Mouse (Mus musculus) spleen, postnatal 14 days (tissue): ENCODE results near the gene Fam131c.
A peak's percentile ranks its signal among the peaks of the same experiment; 100 is the strongest.

Experiments used
- DNase-seq, 2 experiments: peaks; one replicate each; pipeline ENCODE4 v3.0.0; 2021 to 2022; ENCODE audit warnings: low spot score in 2 of 2

The Fam131c gene

DNA sequence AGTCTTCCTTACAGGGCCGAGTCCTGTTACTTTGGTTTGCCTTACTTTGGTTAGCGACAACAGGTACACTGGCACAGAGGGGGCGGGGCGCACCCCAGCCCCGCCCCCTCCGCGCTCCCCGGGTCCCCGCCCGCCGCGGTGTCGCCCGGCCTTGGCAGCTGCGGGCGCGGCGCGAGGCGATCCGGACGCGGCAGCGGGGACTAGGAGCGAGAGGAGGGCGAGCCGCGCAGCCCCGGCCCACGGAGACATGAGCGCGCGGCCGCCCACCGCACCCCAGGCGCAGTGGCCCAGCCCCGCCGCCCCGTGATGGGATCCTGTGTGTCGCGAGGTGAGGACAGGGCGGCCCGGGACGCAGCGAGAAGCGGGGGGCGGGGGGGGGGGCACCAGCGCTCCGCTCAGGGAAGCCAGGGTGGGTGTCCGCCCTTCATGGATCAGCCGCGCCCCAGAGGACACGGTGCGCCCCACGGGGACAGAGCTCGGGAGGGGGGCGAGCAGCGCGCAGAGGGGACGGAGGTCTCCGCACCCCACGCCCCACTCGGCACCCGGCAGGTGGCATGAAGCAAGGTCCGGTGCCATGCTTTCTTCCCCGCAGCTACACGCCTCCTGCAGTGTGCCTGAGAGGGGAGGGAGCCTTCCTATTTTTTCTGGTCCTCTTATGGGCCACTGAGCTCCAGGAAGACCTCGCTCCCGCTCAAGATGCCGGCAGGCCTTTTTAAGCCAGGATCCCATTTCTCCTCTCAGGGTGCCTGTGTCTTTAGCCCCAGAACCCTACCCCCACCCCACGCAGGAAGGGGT lies at the start of gene Fam131c:
Gene Fam131c, plus strand, starts transcription at position 224 of the 795 bp plus-strand sequence.
- no peak for DNase-seq

GRCm38 (mm10) chr4:141322526-141322925 lies 45.5 kb upstream of the Fam131c start:
- no peak for DNase-seq

GRCm38 (mm10) chr4:141324771-141325191 lies 43.2 kb upstream of the Fam131c start:
- no peak for DNase-seq

DNA sequence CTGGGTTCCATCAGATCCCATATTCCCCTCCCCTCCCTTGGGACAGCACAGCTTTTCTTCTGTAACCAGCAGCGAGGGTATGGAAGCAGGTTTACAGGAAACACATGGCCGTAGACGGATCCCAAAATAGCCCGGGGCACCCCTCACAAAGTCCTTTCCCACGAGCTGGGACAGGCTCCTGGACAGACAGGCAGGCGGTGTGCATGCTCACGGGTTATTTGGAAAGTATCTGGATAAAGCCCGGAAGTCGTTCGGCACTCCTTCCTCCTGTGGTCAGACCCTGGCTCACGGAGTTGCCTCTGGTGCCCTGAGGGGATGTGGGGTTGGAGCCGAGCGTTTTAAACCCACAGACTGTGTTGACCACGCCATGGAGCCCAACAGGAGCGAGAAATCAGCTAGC lies 42.4 kb upstream of the Fam131c start:
- no peak for DNase-seq

- DNase-seq, result no peak
These were observed 40.9 kb upstream of the Fam131c start for GRCm38 (mm10) chr4:141327075-141327474.

GRCm38 (mm10) chr4:141328742-141329141 lies 39.3 kb upstream of the Fam131c start:
- DNase-seq, result no peak

DNA sequence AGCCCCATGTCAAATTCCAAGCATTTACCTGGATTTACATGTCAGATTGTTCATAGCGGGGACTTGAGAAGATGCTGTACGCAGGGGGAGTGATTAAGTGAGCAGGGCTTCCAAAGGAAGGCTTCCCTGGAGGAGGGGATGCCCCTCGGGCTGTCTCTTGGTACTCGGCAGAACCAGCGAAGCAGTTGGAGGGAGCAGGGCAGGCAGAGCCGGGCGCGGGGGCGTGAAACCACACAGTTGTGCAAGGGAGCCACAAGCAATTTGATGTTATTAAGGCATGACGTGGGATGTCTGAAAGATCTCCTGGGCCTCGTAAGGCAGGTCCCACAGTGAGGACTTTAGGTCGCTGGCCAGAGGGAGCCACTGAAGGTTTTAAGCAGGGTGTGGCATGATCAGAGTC lies 38.1 kb upstream of the Fam131c start:
- no peak for DNase-seq

DNA sequence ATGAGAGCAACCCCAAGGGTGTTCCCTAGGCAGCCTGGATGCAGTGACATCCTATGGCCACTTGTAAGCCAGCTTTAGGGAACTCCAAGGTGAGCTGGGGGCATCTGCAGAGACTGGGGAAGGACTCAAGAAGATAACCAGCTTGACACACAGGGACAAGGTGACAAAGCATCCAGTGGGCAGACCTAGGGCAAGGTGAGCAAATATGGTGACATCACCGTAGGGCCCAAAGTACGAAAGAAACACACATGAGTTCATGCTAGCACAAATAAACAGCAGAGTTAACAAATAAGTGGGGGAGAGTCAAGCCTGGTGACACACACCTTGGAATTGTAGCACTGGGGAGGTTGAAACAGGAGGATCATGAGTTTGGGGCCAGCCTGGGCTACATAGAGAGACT lies 36.6 kb upstream of the Fam131c start:
- DNase-seq, result no peak

GRCm38 (mm10) chr4:141332258-141332657 lies 35.8 kb upstream of the Fam131c start:
- no peak for DNase-seq

GRCm38 (mm10) chr4:141334695-141335094 lies 33.3 kb upstream of the Fam131c start:
- DNase-seq, result no peak

GRCm38 (mm10) chr4:141335263-141335796 lies 32.7 kb upstream of the Fam131c start:
- DNase-seq, result no peak

- no peak for DNase-seq
These were observed 31.8 kb upstream of the Fam131c start for GRCm38 (mm10) chr4:141336196-141336595.

DNA sequence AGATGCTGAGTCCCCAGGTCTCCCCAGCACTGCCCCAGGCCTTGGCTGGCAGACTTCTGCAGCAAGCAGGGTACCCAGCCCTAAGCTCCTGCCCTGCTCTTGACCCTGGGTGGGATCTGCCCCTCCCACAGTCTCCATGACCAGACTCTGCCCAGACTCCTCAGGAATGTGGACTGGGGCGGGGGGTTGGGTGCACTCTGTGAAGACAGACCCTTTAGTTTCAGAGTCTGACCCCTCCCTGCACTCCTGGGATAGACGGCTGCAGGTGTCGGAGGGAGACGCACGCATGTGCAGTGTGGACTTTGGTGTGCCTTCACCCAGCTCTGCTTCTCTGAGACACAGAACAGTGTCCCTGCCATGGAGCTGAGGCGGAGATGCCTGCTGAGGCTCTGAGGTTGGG lies 30.0 kb upstream of the Fam131c start:
- DNase-seq, result no peak

GRCm38 (mm10) chr4:141338853-141339252 lies 29.2 kb upstream of the Fam131c start:
- no peak for DNase-seq

DNA sequence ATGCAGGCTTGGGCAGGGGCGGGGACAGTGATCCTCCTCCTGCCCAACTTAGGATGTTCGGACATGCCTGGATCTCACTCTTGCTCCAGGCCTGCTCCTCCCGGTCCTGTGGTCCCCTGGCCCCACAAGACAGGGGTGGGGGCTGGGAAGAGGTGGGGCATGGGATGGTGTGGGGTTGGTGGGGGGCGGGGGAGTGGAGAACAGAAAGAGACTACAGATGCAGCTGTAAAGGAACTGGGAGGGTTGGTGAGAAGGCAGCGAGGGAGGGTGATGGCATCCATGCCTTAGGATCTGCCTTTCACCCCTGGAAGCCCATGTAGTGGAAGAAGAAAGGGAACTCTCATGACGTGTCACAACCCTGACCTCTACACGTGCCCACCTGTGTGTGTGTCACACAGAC lies 26.5 kb upstream of the Fam131c start:
- DNase-seq, result no peak

DNA sequence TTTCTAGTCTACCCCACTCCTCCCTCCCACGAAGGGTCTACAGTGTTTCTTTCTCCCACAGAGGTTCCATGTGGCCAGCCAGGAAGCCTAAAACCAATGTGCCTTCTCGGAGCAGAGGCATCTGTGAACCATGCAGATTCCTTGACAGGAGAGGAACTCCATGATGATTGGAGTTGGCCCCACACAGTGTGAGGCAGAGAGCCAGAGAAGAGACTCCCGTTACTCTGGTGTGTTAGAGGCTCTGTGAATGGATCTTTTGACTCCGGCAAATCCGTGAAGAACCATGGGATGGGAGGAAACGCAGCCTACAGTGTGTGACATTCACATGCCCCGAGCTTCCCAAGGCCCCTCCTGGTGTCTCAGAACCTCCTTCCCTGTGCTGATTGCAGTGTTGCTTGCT lies 24.5 kb upstream of the Fam131c start:
- no peak for DNase-seq

GRCm38 (mm10) chr4:141345219-141345618 lies 22.8 kb upstream of the Fam131c start:
- no peak for DNase-seq

GRCm38 (mm10) chr4:141347365-141347797 lies 20.6 kb upstream of the Fam131c start:
- DNase-seq, result no peak

DNA sequence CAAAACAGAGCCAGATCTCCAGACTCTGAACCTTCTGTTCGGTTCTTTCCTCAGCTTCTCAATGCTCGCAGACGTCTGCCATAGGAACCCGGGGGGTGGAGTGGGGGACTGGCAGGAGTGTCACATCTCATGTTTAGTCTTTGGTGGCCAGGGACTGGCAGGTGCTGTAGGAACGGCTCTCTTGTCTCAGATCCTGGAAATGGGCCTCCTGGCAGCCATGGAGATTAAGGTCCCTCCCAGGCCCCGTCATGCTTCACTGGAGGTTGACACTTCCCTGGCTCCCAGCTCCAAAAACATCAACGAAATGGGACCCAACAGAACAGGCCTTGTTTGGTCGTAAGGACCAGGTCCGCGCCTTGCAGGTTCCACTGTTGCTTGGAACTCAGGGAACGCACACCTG lies 19.4 kb upstream of the Fam131c start:
- DNase-seq, result no peak

DNA sequence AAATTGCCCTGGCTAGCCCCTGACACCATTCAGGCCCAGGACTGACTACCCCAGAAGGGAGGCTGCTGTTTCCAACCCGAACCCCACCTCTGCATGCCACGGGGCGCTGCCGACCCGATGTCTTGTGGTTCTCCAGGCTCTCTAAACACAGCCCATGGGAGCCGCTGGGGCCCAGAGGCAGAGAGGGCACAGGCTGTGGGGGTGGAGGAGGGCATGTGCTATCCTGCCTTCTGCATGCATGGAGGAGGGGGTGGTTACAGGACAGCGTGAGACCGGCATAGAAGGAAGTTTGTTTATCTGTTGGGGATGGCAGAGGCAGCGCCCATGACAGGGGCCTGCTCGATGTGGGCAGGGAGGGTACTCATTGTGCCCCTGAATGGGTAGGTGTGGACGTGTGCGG lies 18.0 kb upstream of the Fam131c start:
- no peak for DNase-seq

DNA sequence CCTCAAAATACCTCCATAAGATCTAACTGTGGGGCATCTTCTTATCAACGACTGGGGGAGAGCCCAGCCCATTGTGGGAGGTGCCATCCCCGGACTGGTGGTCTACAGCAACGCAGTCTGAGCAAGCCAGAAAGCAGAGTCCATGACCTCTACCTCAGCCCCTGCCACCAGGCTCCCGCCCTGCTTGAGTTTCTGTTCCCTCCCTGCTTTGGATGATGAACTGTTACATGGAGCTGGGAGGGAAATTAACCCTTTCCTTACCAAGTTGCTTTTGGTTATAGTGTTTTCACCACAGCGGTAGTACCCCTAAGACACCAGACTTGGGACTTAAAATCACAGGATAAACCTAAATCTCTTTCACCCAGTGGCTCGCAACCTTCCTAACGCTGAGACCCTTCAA lies 16.0 kb upstream of the Fam131c start:
- no peak for DNase-seq

DNA sequence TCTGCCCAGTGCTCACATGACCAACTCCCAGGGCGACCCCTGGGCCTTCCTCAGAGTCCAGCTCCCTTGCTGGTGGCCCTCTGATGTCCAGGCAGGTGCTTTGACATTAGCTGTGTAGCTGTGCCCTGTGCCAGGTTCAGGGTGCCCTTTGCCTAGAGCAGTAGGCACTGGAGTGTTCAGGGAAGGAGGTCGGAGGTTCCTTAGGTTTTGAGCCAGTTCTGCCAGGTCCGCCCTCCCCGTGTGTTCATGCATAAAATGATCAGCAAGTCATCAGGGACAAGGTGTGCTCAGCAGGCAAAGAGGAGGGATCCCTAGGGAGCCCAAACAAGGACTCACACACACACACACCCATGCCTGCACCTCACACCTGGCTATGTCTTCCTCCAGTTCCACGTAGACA lies 15.0 kb upstream of the Fam131c start:
- no peak for DNase-seq

GRCm38 (mm10) chr4:141353868-141354267 lies 14.2 kb upstream of the Fam131c start:
- DNase-seq, result peak; percentile 31 to 33

DNA sequence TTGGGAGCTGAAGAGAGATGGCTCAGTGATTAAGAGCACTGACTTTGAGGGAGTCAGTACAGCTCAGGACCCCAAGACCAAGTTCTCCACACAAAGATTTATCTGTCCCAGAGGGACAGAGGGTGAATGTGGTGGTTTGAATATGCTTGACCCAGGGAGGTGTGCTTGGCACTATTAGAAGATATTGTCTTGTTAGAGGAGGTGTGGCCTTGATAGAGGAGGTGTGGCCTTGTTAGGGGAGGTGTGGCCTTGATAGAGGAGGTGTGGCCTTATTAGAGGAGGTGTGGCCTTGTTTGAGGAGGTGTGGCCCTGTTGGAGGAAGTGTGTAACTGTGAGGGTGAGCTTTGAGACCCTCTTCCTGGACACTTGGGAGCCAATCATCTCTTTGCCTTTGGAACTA lies 10.2 kb upstream of the Fam131c start:
- DNase-seq, result no peak
